Mouse (Mus musculus) bone marrow, adult 2 months (tissue): ENCODE results near the gene Btbd17.

Source experiments
- CTCF ChIP-seq: fragments of 200-500 bp; IDR thresholded peaks from 2 replicates; pipeline ENCODE4 v1.5.1; 2011; ENCODE audit warnings: low read length, control low read depth; ENCODE audit not compliant: control insufficient read depth, insufficient read depth
- POLR2A ChIP-seq: fragments of 200-500 bp; IDR thresholded peaks from 2 replicates; pipeline ENCODE4 v1.6.1; 2011; ENCODE audit warnings: low read depth, mild to moderate bottlenecking, control low read depth, low read length, borderline replicate concordance; ENCODE audit not compliant: control insufficient read depth

DNA sequence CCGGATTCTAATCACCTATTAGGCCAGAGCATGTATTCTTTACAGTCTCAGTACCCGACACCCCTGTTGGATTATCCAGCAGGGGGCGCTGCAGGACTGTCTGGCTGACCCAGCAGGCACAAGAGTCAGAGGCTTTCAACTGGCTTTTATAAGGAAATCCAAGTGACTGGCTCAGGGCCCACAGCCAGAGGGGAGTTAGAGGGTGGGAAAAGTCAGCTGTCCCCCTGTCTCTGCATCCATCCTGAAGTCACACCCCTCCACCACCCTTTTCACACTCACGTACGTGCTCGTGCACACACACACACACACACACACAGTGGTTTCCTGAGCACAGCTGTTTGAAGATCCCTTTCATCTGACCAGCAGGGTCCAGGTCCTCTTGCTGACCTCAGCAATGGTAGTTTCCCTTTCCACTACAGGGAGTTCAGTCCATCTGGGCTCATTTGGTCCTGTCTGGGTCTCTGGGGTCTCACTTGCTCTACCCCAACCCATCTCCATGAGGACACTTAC is 17.0 kb upstream of the Btbd17 start:
- TF ChIP-seq CTCF = peak; percentile 90
- TF ChIP-seq POLR2A = no peak
